Mouse (Mus musculus) E14TG2a.4 (cell line): ENCODE results near the gene Sult4a1.

Experiments used
- H3K27me3 ChIP-seq: 2 replicates; pipeline ENCODE4 v1.6.1; 2014; ENCODE audit warnings: low read length, control low read depth; ENCODE audit not compliant: insufficient read depth
- H3K36me3 ChIP-seq: 2 replicates; pipeline ENCODE4 v1.6.1; 2014; ENCODE audit warnings: low read length, control low read depth; ENCODE audit not compliant: insufficient read depth
- H3K4me1 ChIP-seq: replicated peaks from 2 replicates; pipeline ENCODE4 v1.6.1; 2014; ENCODE audit warnings: low read depth, low read length, control low read depth
- H3K4me3 ChIP-seq: replicated peaks from 2 replicates; pipeline ENCODE4 v1.5.1; 2014; ENCODE audit warnings: mild to moderate bottlenecking, low read length
- H3K9me3 ChIP-seq: 2 replicates; pipeline ENCODE4 v1.6.1; 2014; ENCODE audit warnings: low read length, control low read depth
- CTCF ChIP-seq: conservative IDR thresholded peaks from 2 replicates; pipeline ENCODE4 v1.5.1; 2014; ENCODE audit warnings: low read length
- NANOG ChIP-seq: IDR thresholded peaks from 2 replicates; pipeline ENCODE4 v1.6.1; 2014; ENCODE audit warnings: borderline replicate concordance, low read length, mixed read lengths
- POU5F1 ChIP-seq: IDR thresholded peaks from 2 replicates; pipeline ENCODE4 v1.6.1; 2014; ENCODE audit warnings: low read length, borderline replicate concordance

The Sult4a1 gene

DNA sequence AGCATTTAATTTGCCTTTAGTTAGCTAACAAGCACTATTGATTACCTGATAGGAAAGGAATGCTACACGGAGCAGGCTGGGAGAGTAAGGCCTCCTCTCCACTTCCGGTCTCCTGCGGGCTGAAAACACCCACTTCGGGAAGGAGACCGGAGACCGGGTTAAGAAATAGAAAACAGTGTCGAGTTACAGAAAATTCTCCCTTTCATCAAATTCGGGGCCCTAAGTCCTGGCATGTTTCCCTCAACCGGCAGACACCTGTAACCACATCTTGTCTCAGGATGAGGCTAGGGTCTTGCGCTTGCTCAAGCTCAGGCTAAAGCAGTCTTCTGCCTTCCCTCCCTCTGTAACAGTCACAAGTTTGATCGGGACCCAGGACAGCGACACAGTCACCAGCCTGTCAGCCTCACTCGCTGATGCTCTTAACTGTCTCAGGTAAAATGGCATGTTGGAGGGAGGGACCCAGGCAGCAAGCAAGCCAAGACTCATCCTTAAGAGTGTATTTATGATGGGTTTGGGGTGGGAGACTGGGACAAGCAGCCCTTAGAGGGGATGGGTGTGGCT lies 35.4 kb downstream of the Sult4a1 start:
- Histone ChIP-seq H3K9me3 (no peaks in the 10 kb centered on the region), H3K27me3 (peaks cover 15% of the 10 kb centered on the region), H3K4me1 (peaks cover 60% of the 10 kb centered on the region), H3K4me3 (peak overlapping the region; percentile 53), H3K36me3 (no peaks in the 10 kb centered on the region)
- TF ChIP-seq NANOG (no peak), CTCF (no peak), POU5F1 (no peak)

DNA sequence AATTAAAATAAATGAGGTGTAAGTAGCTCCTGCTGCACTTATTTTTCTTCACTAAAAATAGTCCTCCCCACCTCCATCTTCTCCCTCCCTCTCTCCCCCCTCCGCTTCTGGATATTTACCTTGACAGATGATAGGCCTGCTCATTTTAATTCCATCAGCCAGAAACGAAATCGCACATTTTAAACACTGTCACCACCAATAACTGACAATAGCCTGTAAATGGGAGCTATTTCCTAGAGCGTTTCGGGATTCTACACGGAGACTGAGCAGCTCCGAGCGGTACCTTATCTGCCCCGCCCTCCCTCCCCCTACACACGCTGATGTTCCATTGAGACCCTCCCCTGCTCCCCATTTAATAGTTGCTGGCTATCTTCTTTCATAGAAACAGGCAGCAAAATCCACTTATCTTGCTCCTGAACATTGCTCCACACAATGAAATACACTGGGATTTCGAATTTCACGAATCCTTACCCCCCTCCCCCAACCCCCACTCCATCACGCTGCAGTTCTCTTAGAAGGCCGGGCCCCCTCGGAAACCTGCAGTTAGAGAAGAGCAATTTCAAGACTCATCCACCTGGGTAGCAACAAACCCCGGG lies 36.0 kb downstream of the Sult4a1 start:
- Histone ChIP-seq H3K27me3 (peaks cover 15% of the 10 kb centered on the region), H3K9me3 (no peaks in the 10 kb centered on the region), H3K4me1 (peaks cover 57% of the 10 kb centered on the region), H3K4me3 (peak overlapping the region; percentile 53), H3K36me3 (no peaks in the 10 kb centered on the region)
- no peak for TF ChIP-seq NANOG
- TF ChIP-seq CTCF = no peak
- TF ChIP-seq POU5F1 = no peak

DNA sequence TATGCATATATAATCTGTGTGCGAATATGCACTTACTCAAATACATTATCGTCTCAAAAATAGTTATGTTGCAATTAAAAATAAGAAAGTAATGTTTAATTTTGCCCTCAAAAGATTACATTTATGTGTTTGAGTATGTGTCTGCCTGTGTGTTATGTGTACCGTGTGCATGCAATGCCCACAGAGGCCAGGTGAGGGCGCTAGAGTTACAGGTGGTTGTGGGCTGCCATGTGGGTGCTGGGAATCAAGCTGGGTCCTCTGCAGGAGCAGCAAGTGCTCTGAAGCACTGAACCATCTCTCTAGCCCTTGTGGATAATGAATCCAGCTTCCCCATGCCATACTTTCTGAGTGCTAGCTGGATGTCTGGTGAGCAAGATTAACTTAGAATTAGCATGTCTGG lies 39.9 kb downstream of the Sult4a1 start:
- H3K9me3 ChIP-seq = no peaks in the 10 kb centered on the region
- peak; percentile 95 for TF ChIP-seq CTCF
- TF ChIP-seq POU5F1 = no peak
- no peak for TF ChIP-seq NANOG
- peaks cover 50% of the 10 kb centered on the region for H3K4me1 ChIP-seq
- H3K36me3 ChIP-seq = no peaks in the 10 kb centered on the region
- H3K4me3 ChIP-seq = no peak overlapping the region
- peaks cover 10% of the 10 kb centered on the region; the same call in 1 of the 2 replicates for H3K27me3 ChIP-seq

GRCm38 (mm10) chr15:84065140-84065539 lies 40.4 kb downstream of the Sult4a1 start, which contains the start of gene Efcab6:
Gene Efcab6 (minus strand): TSS chr15:84065379.
- TF ChIP-seq POU5F1 (no peak), NANOG (no peak), CTCF (no peak)
- H3K4me3 ChIP-seq = peak within 1 kb of the TSS; percentile 87
- H3K27me3 ChIP-seq = peaks cover 10% of the 10 kb centered on the region; the same call in 1 of the 2 replicates
- peaks cover 44% of the 10 kb centered on the region for H3K4me1 ChIP-seq
- H3K9me3 ChIP-seq = no peaks in the 10 kb centered on the region
- no peaks in the 10 kb centered on the region for H3K36me3 ChIP-seq

DNA sequence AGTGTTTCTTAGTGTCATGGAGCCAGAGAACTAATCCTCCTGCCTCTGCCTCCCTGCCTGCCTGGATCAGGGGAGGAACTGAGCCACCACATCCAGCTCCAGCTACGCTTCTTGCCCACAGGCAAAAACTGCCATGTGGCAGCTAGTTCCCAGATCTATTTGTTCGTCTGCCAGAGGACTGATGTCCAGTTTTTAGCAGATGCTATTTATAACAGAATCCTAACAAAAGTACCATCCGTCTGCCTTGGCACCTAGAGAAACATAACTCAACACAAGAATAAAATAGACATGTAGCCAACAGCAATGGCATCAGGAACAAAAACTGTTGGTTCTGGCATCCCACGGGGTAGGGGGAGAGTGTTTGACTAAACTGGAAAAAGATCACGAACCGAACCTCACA lies 46.7 kb downstream of the Sult4a1 start:
- peaks cover 14% of the 10 kb centered on the region for H3K27me3 ChIP-seq
- peaks cover 19% of the 10 kb centered on the region for H3K4me1 ChIP-seq
- no peaks in the 10 kb centered on the region for H3K9me3 ChIP-seq
- no peak for TF ChIP-seq POU5F1
- no peak for TF ChIP-seq CTCF
- TF ChIP-seq NANOG = no peak
- H3K4me3 ChIP-seq = no peak overlapping the region
- H3K36me3 ChIP-seq = no peaks in the 10 kb centered on the region

DNA sequence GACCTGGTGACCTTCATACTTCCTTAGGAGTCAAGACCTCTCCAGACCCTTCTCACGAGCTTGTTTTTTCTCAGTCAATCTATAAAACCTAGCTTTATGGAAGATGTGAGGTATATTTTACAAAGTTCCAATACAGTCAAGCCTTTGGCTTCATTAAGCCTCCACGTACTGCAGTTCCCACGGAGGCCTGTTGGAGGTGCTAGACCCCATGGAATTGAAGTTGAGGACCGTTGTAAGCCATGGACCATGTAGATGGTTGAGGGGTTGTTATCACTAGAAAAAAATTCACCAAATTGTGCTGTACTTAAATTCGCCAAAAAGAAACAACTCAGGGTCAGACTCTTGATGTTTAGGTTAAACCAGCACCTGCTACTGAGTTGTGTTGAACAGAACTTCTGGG lies 49.5 kb downstream of the Sult4a1 start:
- no peaks in the 10 kb centered on the region for H3K9me3 ChIP-seq
- H3K36me3 ChIP-seq = no peaks in the 10 kb centered on the region
- no peak overlapping the region for H3K4me3 ChIP-seq
- peaks cover 12% of the 10 kb centered on the region for H3K4me1 ChIP-seq
- peaks cover 14% of the 10 kb centered on the region for H3K27me3 ChIP-seq
- TF ChIP-seq CTCF (peak; percentile 90), NANOG (no peak), POU5F1 (no peak)

GRCm38 (mm10) chr15:84053859-84054258 lies 51.7 kb downstream of the Sult4a1 start:
- Histone ChIP-seq H3K27me3 (peaks cover 14% of the 10 kb centered on the region), H3K4me1 (peaks cover 24% of the 10 kb centered on the region), H3K4me3 (peak overlapping the region; percentile 43; the same call in 1 of the 2 replicates), H3K36me3 (no peaks in the 10 kb centered on the region), H3K9me3 (no peaks in the 10 kb centered on the region)
- peak; percentile 86 for TF ChIP-seq CTCF
- no peak for TF ChIP-seq NANOG
- TF ChIP-seq POU5F1 = no peak

DNA sequence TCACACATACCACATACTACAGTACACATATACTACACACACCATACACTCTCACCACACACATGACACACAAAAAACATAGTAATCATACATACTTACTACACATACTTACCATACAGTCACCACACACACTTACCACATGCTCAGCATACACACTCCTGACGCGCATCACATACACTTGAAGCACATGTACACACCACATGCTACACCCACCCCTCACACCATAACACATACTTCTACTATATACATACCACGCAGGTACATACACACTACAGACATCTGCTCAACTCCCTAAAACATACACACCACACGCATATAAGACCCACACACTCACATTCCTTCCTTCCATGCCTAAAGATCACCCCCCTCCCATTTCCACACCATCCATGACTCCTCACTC lies 52.3 kb downstream of the Sult4a1 start:
- no peaks in the 10 kb centered on the region for H3K36me3 ChIP-seq
- H3K4me1 ChIP-seq = peaks cover 25% of the 10 kb centered on the region
- no peaks in the 10 kb centered on the region for H3K9me3 ChIP-seq
- H3K27me3 ChIP-seq = peaks cover 14% of the 10 kb centered on the region
- TF ChIP-seq POU5F1 (no peak), NANOG (no peak), CTCF (no peak)
- no peak overlapping the region for H3K4me3 ChIP-seq
